Mouse (Mus musculus): ENCODE data around the gene Ppp1r18.

Gene Ppp1r18

GRCm38 (mm10) chr17:35915538-35916296 is 50.3 kb downstream of the Ppp1r18 start:
- DNase-seq, result peak; percentile 12

GRCm38 (mm10) chr17:35916297-35917142 is 51.1 kb downstream of the Ppp1r18 start, which contains the start of the genes Mrps18b and Ppp1r10:
Mrps18b (minus strand) TSS chr17:35916389.
Ppp1r10 (plus strand) TSS chr17:35916434.
- DNase-seq, result peak; percentile 100

GRCm38 (mm10) chr17:35917143-35917462 is 51.7 kb downstream of the Ppp1r18 start:
- no peak for DNase-seq

DNA sequence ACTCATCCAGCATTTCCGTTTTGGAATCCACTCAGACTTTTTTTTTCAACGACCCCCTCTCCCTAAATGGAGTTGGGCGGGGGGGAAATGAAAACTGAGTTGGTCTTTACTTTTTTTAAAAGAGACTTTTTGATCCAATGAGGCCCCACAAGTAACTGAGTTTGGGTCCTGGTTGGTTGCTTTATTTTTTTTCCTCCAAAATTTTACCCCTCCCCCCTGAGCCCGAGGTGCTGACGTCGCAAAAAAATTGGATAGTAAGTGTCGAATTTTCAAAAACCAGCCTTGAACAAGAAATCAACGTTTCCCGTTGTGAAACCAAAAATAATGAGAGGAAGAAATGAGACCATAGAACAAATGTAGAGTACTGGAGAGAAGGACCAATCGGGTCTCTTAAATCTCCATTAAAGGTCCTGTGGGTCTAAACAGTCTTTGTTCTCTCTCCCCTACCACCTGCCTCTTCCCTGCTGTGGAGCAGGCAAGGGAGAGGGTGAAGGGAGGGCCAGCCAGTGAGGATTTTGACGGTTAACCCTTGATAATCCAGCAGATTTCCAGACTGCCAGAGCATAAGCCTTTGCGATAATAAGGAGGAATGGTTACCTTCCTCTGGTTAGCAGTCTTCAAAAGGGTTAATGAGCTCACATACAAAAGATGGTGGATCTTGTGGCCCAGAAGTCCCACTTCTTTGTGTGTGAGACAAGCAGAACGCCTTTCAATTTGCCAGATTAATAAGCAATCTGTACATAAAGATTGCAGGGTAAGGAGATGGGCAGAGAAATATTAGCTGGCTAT is 52.3 kb downstream of the Ppp1r18 start:
- peak; percentile 96 for DNase-seq

GRCm38 (mm10) chr17:35918276-35919059 is 53.1 kb downstream of the Ppp1r18 start:
- DNase-seq, result peak; percentile 85

- peak; percentile 98 for DNase-seq
These were observed 53.8 kb downstream of the Ppp1r18 start for GRCm38 (mm10) chr17:35919060-35919715.

- DNase-seq, result no peak
These were observed 54.5 kb downstream of the Ppp1r18 start for GRCm38 (mm10) chr17:35919864-35920301.

GRCm38 (mm10) chr17:35920384-35920783 is 55.0 kb downstream of the Ppp1r18 start:
- no peak for DNase-seq

DNA sequence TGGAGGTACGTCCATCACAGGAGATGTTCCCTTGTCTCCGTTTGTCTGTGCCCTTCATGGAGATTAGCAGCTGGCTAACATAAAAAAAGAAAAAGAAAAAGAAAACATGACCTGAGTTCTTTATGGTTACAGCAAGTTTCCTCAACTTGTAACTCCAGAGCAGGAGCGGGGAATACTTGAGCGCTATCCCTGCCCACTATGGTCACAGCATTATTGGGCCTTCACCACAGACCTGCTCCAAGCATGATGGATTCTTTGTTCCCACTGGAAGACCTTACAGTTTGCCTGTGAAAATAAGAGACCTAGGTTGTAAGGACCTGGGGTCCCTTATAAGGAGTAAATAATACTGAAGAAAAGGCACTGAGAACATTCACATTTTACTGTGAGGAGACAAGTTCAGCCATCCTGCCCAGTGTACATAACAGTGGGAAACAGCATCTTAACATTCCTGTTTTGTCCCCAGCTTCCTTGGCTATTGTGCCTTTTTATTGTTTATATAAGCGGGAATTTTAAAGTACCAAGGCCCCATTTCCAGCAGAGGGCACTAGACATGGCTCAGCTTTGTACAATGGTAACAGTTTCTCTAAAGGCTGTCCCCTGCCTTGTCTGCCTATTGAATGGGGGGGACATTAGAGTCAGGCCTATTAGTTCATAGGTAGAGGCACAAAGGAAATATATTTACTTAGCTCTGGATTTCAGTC is 55.6 kb downstream of the Ppp1r18 start:
- DNase-seq, result peak; percentile 71

DNA sequence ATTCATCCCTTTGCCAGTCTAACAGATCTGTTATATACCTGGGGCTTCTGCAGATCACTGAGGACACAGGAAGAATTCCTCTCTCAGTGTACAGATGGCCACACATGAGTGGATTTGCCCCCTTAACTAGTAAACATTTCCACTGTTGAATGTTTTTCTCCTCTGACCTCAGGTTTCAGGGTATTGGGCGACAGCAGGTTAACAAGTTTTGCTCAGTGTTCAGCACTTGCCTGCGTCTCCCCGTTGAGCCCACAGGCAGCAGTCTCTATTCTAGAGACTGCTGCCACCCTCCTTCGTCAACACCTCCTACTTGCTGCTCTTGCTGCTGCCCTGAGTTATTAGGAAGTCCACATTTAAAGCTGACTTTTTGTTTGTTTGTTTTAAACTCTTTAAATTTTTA is 56.3 kb downstream of the Ppp1r18 start:
- no peak for DNase-seq

- DNase-seq, result no peak
These were observed 57.2 kb downstream of the Ppp1r18 start for GRCm38 (mm10) chr17:35922566-35922965.

DNA sequence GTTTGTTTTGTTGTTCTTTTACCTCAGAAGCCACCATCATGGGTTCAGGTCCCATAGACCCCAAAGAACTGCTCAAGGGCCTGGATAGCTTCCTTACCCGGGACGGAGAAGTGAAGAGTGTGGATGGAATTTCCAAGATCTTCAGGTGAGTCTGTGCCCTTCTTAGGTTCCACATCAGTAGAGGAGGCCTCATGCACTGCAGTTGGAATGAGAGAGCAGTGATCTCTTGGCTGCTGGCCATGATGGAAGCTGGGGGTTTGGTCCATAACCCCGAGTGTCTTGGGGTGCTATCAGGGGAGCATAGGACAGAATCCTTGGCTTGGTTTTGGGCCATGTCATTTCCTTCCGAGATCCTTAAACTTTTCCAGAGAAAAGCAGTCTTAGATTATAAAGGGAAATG is 57.9 kb downstream of the Ppp1r18 start:
- DNase-seq, result no peak

Data from retina, postnatal 1 day (tissue).